Mouse (Mus musculus): ENCODE results near the gene Mapkbp1. TPM values are rescaled to one million over a fixed set of nuclear protein-coding genes. Genes with fewer than 3 reads are reported as not detected.

Mapkbp1 gene
- polyA plus RNA-seq, 1 experiment from 2014 or later = 4.0 TPM

GRCm38 (mm10) chr2:120064639-120065038, 92.1 kb downstream of the Mapkbp1 start:
- WGBS = 83% methylated on average over 6 of the region's 6 CpGs
- Histone ChIP-seq H3K36me3 (no peaks in the 10 kb centered on the region), H3K4me3 (no peak overlapping the region), H3K27me3 (ENCODE audit: insufficient read depth, poor library complexity, severe bottlenecking) (no peaks in the 10 kb centered on the region; the same call in 1 of the 2 replicates), H3K27ac (no peak overlapping the region), H3K4me1 (replicated peaks) (peaks cover 55% of the 10 kb centered on the region), H3K9me3 (no peaks in the 10 kb centered on the region)
- DNase-seq (ENCODE audit: low spot score) = no peak

- Histone ChIP-seq H3K36me3 (no peaks in the 10 kb centered on the region), H3K27ac (no peak overlapping the region), H3K4me1 (replicated peaks) (peaks cover 50% of the 10 kb centered on the region), H3K27me3 (ENCODE audit: insufficient read depth, poor library complexity, severe bottlenecking) (peaks cover under 1% of the 10 kb centered on the region; the same call in 1 of the 2 replicates), H3K9me3 (no peaks in the 10 kb centered on the region), H3K4me3 (no peak overlapping the region)
- WGBS = 89% methylated on average over 10 of the region's 10 CpGs
- DNase-seq (ENCODE audit: low spot score) = no peak
Measured at GRCm38 (mm10) chr2:120065243-120065642, 92.7 kb downstream of the Mapkbp1 start.

DNA sequence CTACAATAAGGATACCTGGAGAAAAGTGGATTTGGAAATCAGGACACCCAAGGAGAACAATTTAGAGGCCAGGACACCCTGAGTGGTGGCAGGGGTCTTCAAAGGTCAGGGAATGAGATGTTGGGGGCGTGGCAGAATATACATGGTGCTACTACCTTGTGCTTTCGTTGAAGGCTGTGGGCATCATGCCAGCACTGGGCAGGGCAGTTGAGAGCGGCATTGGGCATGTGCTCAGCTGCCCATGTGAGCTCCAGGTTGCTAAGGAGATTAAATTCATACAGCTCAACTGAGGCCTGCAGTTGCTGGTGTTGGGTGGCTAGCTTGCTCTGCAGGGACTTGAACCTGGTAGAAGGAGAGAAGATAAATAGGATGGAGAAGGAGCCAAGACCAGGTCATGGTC, 93.7 kb downstream of the Mapkbp1 start:
- 91% methylated on average over 3 of the region's 3 CpGs for WGBS
- Histone ChIP-seq H3K9me3 (no peaks in the 10 kb centered on the region), H3K27ac (no peak overlapping the region), H3K27me3 (ENCODE audit: insufficient read depth, poor library complexity, severe bottlenecking) (peaks cover 3% of the 10 kb centered on the region; the same call in 1 of the 2 replicates), H3K4me3 (no peak overlapping the region), H3K4me1 (replicated peaks) (peaks cover 46% of the 10 kb centered on the region), H3K36me3 (no peaks in the 10 kb centered on the region)
- no peak for DNase-seq (ENCODE audit: low spot score)

GRCm38 (mm10) chr2:120068555-120069465, 96.3 kb downstream of the Mapkbp1 start:
- peak; percentile 53 for DNase-seq (ENCODE audit: low spot score)
- no peaks in the 10 kb centered on the region for H3K9me3 ChIP-seq
- H3K27ac ChIP-seq = peak overlapping the region; percentile 74
- H3K4me1 ChIP-seq (replicated peaks) = peaks cover 34% of the 10 kb centered on the region
- peak overlapping the region; percentile 11; the same call in 1 of the 2 replicates for H3K4me3 ChIP-seq
- peaks cover 9% of the 10 kb centered on the region for H3K27me3 ChIP-seq (ENCODE audit: insufficient read depth, poor library complexity, severe bottlenecking)
- H3K36me3 ChIP-seq = no peaks in the 10 kb centered on the region
- 37% methylated on average over 16 of the region's 16 CpGs for WGBS

DNA sequence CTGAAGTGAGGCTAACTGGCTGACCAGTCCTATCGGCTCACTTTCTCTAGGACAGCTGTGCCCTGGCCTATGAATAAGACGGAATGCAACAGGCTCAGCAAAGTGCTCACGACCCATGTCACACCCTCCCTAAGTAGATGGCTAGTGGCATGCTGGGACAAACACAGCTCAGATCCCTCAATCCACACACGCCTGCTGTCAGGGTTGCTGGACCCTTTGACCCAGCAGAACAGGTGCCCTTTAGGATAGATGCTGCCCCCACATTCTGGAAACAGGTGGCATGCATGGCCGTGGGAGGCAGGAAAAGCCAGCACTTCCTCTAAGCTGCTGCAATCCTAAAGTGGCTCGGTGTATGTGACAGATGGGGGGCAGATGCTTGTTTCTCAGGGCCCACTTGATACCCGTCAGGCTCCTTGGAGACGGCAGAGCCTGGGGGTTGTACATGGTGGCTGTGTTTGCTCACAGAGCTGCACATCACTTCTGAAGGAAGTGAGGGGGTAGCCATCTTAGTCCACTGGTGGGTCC, 97.0 kb downstream of the Mapkbp1 start:
- WGBS = 66% methylated on average over 8 of the region's 8 CpGs
- no peaks in the 10 kb centered on the region for H3K9me3 ChIP-seq
- H3K27me3 ChIP-seq (ENCODE audit: insufficient read depth, poor library complexity, severe bottlenecking) = peaks cover 16% of the 10 kb centered on the region
- H3K4me1 ChIP-seq (replicated peaks) = peaks cover 33% of the 10 kb centered on the region
- DNase-seq (ENCODE audit: low spot score) = no peak
- no peak overlapping the region for H3K4me3 ChIP-seq
- no peaks in the 10 kb centered on the region for H3K36me3 ChIP-seq
- H3K27ac ChIP-seq = no peak overlapping the region

DNA sequence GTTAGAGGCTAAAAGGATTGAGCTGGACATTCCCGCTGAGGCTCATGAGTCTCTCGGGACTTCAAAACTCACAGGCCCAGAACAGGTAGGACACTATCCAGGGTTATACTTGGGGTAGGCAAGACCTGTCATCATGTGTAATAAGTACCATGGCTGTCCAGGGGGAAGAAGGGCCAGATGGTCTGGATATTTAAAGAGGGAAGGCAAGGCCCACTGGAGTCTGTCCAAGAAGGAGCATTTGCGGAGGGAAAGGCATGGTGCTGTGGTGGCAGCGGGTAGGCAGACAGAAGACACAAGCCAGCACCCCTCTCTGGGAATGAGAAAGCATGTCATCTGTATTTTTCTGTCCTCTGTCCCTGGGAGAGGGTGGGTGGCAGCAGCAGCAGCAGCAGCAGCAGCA, 101.6 kb downstream of the Mapkbp1 start:
- Histone ChIP-seq H3K9me3 (no peaks in the 10 kb centered on the region), H3K27ac (no peak overlapping the region), H3K4me3 (no peak overlapping the region), H3K4me1 (replicated peaks) (peaks cover 24% of the 10 kb centered on the region), H3K36me3 (no peaks in the 10 kb centered on the region), H3K27me3 (ENCODE audit: insufficient read depth, poor library complexity, severe bottlenecking) (peaks cover 56% of the 10 kb centered on the region)
- WGBS = 95% methylated on average over 4 of the region's 4 CpGs
- DNase-seq (ENCODE audit: low spot score) = no peak

DNA sequence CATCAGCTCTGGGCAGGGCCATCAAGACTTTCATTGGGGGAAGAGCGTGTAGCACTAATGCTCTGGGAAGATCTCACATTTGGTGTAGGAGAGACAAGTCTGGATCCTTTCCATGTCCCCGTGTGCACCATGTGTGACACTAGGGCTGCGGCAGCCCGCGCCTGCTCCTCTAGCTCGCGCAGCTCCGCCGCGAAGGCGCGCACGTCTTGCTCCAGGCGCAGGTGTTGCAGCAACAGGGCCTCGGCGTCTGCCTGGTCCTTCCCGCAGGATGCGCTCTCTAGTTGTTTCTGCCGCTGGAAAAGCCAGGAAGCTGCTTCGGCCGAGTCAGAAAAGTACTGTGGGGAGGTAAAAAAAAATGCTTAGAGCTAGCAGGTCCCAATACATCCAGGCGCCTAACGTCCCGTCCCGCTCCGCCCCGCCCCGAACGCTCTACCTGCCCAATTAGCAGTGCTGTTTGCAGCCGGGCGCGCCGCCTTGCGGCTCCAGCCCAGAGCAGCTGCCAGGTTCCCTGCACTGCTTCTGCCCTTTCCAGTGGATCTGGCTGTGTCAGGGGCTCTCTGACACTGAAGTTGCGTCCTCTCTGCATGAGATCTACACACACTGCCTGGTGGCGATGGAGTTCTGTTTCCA, 103.7 kb downstream of the Mapkbp1 start:
- peak; percentile 67 for DNase-seq (ENCODE audit: low spot score)
- peaks cover 52% of the 10 kb centered on the region for H3K27me3 ChIP-seq (ENCODE audit: insufficient read depth, poor library complexity, severe bottlenecking)
- H3K4me3 ChIP-seq = peak overlapping the region; percentile 52
- WGBS = 1% methylated on average over 36 of the region's 36 CpGs
- H3K36me3 ChIP-seq = no peaks in the 10 kb centered on the region
- H3K9me3 ChIP-seq = no peaks in the 10 kb centered on the region
- H3K4me1 ChIP-seq (replicated peaks) = peaks cover 14% of the 10 kb centered on the region
- H3K27ac ChIP-seq = no peak overlapping the region

Other genes starting within 250 kb of the Mapkbp1 start
- 1.0 and 1.2 TPM in 2 replicates for gene Itpka, start 230.4 kb upstream of the Mapkbp1 start, polyA plus RNA-seq (2016; fragmentation: Nextera tagmentation; extraction: Ambion mirVana)
- gene Ltk, start 212.3 kb upstream of the Mapkbp1 start, polyA plus RNA-seq (2016; fragmentation: Nextera tagmentation; extraction: Ambion mirVana) = not detected in 2 replicates
- gene Rpap1, start 185.2 kb upstream of the Mapkbp1 start, polyA plus RNA-seq (2016; fragmentation: Nextera tagmentation; extraction: Ambion mirVana) = 40.2 and 41.6 TPM in 2 replicates
- 21.5 and 23.5 TPM in 2 replicates for gene Tyro3, start 175.0 kb upstream of the Mapkbp1 start, polyA plus RNA-seq (2016; fragmentation: Nextera tagmentation; extraction: Ambion mirVana)
- gene Mga, start 75.5 kb upstream of the Mapkbp1 start, polyA plus RNA-seq (2016; fragmentation: Nextera tagmentation; extraction: Ambion mirVana) = 26.1 and 28.0 TPM in 2 replicates
- gene Jmjd7, start 54.8 kb downstream of the Mapkbp1 start, polyA plus RNA-seq (2016; fragmentation: Nextera tagmentation; extraction: Ambion mirVana) = 24.2 and 25.1 TPM in 2 replicates
- gene Gm28042, start 54.8 kb downstream of the Mapkbp1 start, polyA plus RNA-seq (2016; fragmentation: Nextera tagmentation; extraction: Ambion mirVana) = 3.3 and 6.0 TPM in 2 replicates
- 3.2 and 3.8 TPM in 2 replicates for gene Pla2g4b, start 60.7 kb downstream of the Mapkbp1 start, polyA plus RNA-seq (2016; fragmentation: Nextera tagmentation; extraction: Ambion mirVana)
- 24.8 and 26.5 TPM in 2 replicates for gene Ehd4, start 181.9 kb downstream of the Mapkbp1 start, polyA plus RNA-seq (2016; fragmentation: Nextera tagmentation; extraction: Ambion mirVana)

All from hindbrain, embryonic 10.5 days (tissue).